Mouse (Mus musculus): Measurements from ENCODE around the gene Arhgef5. TPM values are rescaled to one million over a fixed set of nuclear protein-coding genes. Genes with fewer than 3 reads are reported as not detected.

The Arhgef5 gene
- polyA plus RNA-seq, 1 experiment: 47.1 TPM

DNA sequence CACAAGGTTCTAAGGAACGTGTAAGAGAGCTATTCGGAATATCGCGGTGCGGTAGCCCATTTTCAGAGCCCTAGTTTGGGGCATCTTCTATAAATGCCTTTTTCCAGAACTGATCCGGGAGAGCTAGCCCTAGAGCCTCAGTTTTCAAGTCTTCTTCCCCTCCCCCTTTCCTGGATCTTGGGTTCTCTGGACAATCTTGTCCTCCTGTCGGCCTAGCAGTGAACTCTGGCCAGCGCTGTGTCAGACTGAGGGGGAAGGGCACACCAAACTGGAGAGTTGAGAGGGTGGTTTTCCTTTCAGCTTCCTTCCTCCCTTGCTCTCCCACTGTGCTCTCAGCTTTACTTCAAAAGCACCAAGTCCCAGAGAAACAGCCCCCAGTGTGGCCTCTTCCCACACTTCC is 974 bp downstream of the Arhgef5 start:
- WGBS: 3% methylated on average over 8 of the region's 8 CpGs
- peak overlapping the region; percentile 85 for H3K4me3 ChIP-seq (ENCODE audit: low read depth, low read length)
- peak overlapping the region; percentile 81 for H3K27ac ChIP-seq (ENCODE audit: insufficient read depth, low read depth, low read length)
- no peaks in the 10 kb centered on the region for H3K36me3 ChIP-seq (ENCODE audit: control insufficient read depth, insufficient read depth, low read length)
- H3K4me1 ChIP-seq (ENCODE audit: control insufficient read depth, insufficient read depth, insufficient read length, low read length): peaks cover 10% of the 10 kb centered on the region; the same call in 1 of the 2 replicates
- no peaks in the 10 kb centered on the region for H3K27me3 ChIP-seq (ENCODE audit: control insufficient read depth, insufficient read depth, low read length)
- TF ChIP-seq POLR2A (IDR thresholded peaks at IDR 0.05; ENCODE audit: low read depth, low read length): no peak
- TF ChIP-seq CTCF (IDR thresholded peaks at IDR 0.05; ENCODE audit: extremely low read depth, insufficient read length, insufficient replicate concordance, low read depth, low read length): peak; percentile 38; the same call in 1 of the 2 replicates

DNA sequence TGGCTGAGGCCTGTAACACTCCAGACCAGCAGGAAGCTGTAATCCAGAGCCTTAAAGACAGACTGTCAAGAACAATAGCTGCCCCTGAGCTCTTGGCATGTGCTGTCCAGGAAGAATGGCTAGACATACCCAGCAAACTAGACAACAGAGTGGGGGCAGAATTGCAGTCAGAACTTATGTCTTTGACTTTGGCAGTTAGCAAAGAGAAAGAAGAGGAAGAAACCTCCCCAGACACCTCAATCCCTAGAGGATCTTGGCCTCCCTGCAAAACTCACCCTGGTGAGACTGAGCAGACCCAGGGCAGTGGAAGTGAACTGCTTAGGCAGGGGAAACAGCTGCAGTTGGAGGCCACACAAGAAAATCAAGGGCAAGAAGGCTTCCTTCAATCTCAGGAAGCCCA is 7.2 kb downstream of the Arhgef5 start:
- no peak for TF ChIP-seq CTCF (IDR thresholded peaks at IDR 0.05; ENCODE audit: extremely low read depth, insufficient read length, insufficient replicate concordance, low read depth, low read length)
- TF ChIP-seq POLR2A (IDR thresholded peaks at IDR 0.05; ENCODE audit: low read depth, low read length): no peak
- H3K36me3 ChIP-seq (ENCODE audit: control insufficient read depth, insufficient read depth, low read length): peaks cover 46% of the 10 kb centered on the region
- H3K4me3 ChIP-seq (ENCODE audit: low read depth, low read length): no peak overlapping the region
- peaks cover 6% of the 10 kb centered on the region; the same call in 1 of the 2 replicates for H3K4me1 ChIP-seq (ENCODE audit: control insufficient read depth, insufficient read depth, insufficient read length, low read length)
- no peaks in the 10 kb centered on the region for H3K27me3 ChIP-seq (ENCODE audit: control insufficient read depth, insufficient read depth, low read length)
- no peak overlapping the region for H3K27ac ChIP-seq (ENCODE audit: insufficient read depth, low read depth, low read length)

DNA sequence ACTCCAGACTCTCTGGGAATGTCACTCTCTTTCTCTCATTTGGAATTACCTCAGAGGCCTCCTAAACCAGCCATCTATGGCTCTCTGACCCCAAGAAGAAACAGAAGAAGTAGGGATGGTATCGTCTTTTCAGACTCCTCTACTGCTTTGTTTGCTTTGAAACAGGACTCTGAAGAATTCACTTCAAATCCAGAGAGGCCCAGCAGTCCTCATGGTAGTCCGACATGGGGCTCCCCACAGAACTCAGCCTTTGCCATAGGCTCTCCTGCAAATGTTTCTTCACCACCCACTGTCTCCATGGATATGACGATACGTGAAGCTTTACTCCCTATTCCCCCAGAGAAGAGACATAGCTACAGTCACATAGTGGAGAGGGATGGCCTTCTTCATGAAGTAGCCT is 8.7 kb downstream of the Arhgef5 start:
- WGBS: 89% methylated on average over 4 of the region's 4 CpGs
- Histone ChIP-seq H3K4me3 (ENCODE audit: low read depth, low read length) (no peak overlapping the region), H3K27ac (ENCODE audit: insufficient read depth, low read depth, low read length) (no peak overlapping the region), H3K27me3 (ENCODE audit: control insufficient read depth, insufficient read depth, low read length) (no peaks in the 10 kb centered on the region), H3K4me1 (ENCODE audit: control insufficient read depth, insufficient read depth, insufficient read length, low read length) (peaks cover 6% of the 10 kb centered on the region; the same call in 1 of the 2 replicates), H3K36me3 (ENCODE audit: control insufficient read depth, insufficient read depth, low read length) (peaks cover 52% of the 10 kb centered on the region)
- no peak for TF ChIP-seq CTCF (IDR thresholded peaks at IDR 0.05; ENCODE audit: extremely low read depth, insufficient read length, insufficient replicate concordance, low read depth, low read length)
- TF ChIP-seq POLR2A (IDR thresholded peaks at IDR 0.05; ENCODE audit: low read depth, low read length): no peak

DNA sequence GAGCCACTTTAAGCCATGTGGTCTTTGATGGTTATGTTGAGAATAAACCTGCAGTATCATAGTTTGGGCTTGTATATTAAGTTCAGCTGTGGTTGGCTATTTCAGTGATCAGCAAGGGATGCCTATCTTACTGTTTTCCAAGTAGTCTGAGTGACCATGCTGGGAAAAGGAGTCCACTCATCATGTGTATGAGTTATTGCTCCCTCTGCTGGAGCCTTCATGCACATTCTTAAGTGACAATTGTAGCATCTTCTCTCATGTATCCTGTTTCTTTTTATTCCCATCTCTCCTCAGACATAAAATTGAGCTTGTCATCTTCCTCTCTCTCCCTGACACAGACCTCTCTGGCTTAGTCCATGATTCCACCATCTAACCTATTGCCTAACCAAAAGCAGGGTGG is 12.9 kb downstream of the Arhgef5 start:
- Histone ChIP-seq H3K4me3 (ENCODE audit: low read depth, low read length) (no peak overlapping the region), H3K27ac (ENCODE audit: insufficient read depth, low read depth, low read length) (no peak overlapping the region), H3K27me3 (ENCODE audit: control insufficient read depth, insufficient read depth, low read length) (no peaks in the 10 kb centered on the region), H3K36me3 (ENCODE audit: control insufficient read depth, insufficient read depth, low read length) (peaks cover 79% of the 10 kb centered on the region), H3K4me1 (ENCODE audit: control insufficient read depth, insufficient read depth, insufficient read length, low read length) (no peaks in the 10 kb centered on the region)
- TF ChIP-seq CTCF (IDR thresholded peaks at IDR 0.05; ENCODE audit: extremely low read depth, insufficient read length, insufficient replicate concordance, low read depth, low read length): no peak
- no peak for TF ChIP-seq POLR2A (IDR thresholded peaks at IDR 0.05; ENCODE audit: low read depth, low read length)

DNA sequence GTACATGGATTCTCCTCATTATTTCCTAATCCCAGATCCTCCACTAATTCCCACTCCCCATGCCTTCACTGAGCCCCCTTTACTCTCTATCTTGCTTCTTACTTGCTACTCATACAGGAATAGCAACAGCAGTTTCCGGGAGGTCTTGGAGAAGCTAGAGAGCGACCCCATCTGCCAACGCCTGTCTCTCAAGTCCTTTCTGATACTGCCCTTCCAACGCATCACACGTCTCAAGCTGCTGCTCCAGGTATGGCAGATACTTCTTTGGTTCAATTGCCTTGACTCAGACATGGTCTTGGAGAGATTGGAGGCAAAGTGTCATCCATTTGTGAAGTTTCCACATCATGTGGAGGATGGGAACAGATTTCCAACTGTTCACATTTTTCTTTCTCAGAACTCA is 15.1 kb downstream of the Arhgef5 start:
- TF ChIP-seq CTCF (IDR thresholded peaks at IDR 0.05; ENCODE audit: extremely low read depth, insufficient read length, insufficient replicate concordance, low read depth, low read length) (no peak), POLR2A (IDR thresholded peaks at IDR 0.05; ENCODE audit: low read depth, low read length) (no peak)
- no peak overlapping the region for H3K4me3 ChIP-seq (ENCODE audit: low read depth, low read length)
- peaks cover 72% of the 10 kb centered on the region for H3K36me3 ChIP-seq (ENCODE audit: control insufficient read depth, insufficient read depth, low read length)
- no peak overlapping the region for H3K27ac ChIP-seq (ENCODE audit: insufficient read depth, low read depth, low read length)
- 94% methylated on average over 5 of the region's 5 CpGs for WGBS
- H3K27me3 ChIP-seq (ENCODE audit: control insufficient read depth, insufficient read depth, low read length): no peaks in the 10 kb centered on the region
- H3K4me1 ChIP-seq (ENCODE audit: control insufficient read depth, insufficient read depth, insufficient read length, low read length): no peaks in the 10 kb centered on the region

DNA sequence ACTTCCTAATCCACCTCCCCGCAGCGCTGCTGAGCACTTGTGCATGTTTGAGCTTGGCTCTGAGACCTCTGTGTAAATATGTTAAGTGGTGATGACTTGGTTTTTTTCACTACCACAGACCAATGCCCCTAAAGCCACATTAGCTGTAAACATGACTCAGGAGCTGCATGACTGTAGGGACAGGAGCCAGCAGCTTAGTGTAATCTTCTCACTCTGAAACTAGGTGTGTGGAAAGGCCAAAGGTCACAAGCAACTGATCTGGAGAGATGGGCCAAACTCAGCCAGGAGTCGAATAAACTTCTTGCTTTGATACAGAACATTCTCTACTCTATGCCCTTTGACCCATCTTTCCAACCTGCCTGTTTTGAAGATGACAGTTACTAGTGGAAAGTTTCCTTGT is 26.7 kb downstream of the Arhgef5 start:
- Histone ChIP-seq H3K36me3 (ENCODE audit: control insufficient read depth, insufficient read depth, low read length) (peaks cover 24% of the 10 kb centered on the region), H3K27me3 (ENCODE audit: control insufficient read depth, insufficient read depth, low read length) (no peaks in the 10 kb centered on the region), H3K4me3 (ENCODE audit: low read depth, low read length) (no peak overlapping the region), H3K27ac (ENCODE audit: insufficient read depth, low read depth, low read length) (peak overlapping the region; percentile 99), H3K4me1 (ENCODE audit: control insufficient read depth, insufficient read depth, insufficient read length, low read length) (peaks cover 5% of the 10 kb centered on the region; the same call in 1 of the 2 replicates)
- TF ChIP-seq POLR2A (IDR thresholded peaks at IDR 0.05; ENCODE audit: low read depth, low read length): no peak
- TF ChIP-seq CTCF (IDR thresholded peaks at IDR 0.05; ENCODE audit: extremely low read depth, insufficient read length, insufficient replicate concordance, low read depth, low read length): no peak
- WGBS: 11% methylated on average over 3 of the region's 3 CpGs

DNA sequence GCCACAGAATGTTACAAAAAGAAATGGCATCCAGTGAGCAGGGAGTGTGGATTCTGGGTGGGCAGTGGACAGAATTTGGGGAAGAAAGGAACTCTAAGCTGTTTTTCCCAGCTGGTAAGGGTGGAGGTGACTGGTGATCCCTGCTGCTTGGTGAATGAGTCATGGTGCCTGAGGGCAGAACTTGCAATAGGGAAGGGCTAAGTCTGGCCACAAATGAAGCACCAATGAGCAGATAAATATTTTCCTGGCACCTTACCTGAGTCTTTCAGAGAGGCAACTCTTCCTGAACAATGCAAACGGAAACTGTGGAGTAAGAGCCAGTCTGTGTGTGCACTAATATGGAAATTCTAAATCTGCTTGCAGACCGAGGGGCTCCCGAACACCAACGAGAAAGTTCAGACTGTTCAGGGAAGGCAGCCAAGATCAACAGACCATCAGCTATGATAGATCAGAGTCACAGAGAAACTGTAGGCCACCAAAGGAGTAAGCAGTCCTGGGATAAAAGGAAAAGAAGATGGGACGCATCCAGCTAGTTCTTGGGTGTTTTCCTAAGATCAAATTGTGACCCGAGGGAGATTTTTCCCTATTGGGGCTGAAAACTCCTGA is 27.2 kb downstream of the Arhgef5 start:
- TF ChIP-seq CTCF (IDR thresholded peaks at IDR 0.05; ENCODE audit: extremely low read depth, insufficient read length, insufficient replicate concordance, low read depth, low read length) (no peak), POLR2A (IDR thresholded peaks at IDR 0.05; ENCODE audit: low read depth, low read length) (no peak)
- peaks cover 19% of the 10 kb centered on the region for H3K36me3 ChIP-seq (ENCODE audit: control insufficient read depth, insufficient read depth, low read length)
- 13% methylated on average over 6 of the region's 6 CpGs for whole genome bisulfite sequencing
- peaks cover 5% of the 10 kb centered on the region; the same call in 1 of the 2 replicates for H3K4me1 ChIP-seq (ENCODE audit: control insufficient read depth, insufficient read depth, insufficient read length, low read length)
- H3K4me3 ChIP-seq (ENCODE audit: low read depth, low read length): no peak overlapping the region
- peak overlapping the region; percentile 99 for H3K27ac ChIP-seq (ENCODE audit: insufficient read depth, low read depth, low read length)
- H3K27me3 ChIP-seq (ENCODE audit: control insufficient read depth, insufficient read depth, low read length): no peaks in the 10 kb centered on the region
